Mouse (Mus musculus) heart, postnatal 10 days (tissue): ENCODE measurements around the gene Dop1b. TPM values are rescaled to one million over a fixed set of nuclear protein-coding genes. Genes with fewer than 3 reads are reported as not detected.
"Not testable (repeated sequence)": the region's sequence is repeated elsewhere in the genome, so short reads cannot be mapped to it uniquely, and the experiment has no call there.

Experiments
- DNase-seq, 2 experiments: peaks; one replicate each; pipeline ENCODE4 v3.0.0; 2021
- intact Hi-C: fragments of 180-260 bp; cut with DNase I; formaldehyde crosslinking; loops from one replicate; pipeline ENCODE4 v1.15.1; 2025
- total RNA-seq, 2 experiments: library from RNA; stranded (reverse); gene quantifications; 2 replicates each; pipeline ENCODE4 v1.2.3; 2021

Gene Dop1b
- total RNA-seq, 2 experiments from 2014 or later: 16.5 to 20.9 TPM

DNA sequence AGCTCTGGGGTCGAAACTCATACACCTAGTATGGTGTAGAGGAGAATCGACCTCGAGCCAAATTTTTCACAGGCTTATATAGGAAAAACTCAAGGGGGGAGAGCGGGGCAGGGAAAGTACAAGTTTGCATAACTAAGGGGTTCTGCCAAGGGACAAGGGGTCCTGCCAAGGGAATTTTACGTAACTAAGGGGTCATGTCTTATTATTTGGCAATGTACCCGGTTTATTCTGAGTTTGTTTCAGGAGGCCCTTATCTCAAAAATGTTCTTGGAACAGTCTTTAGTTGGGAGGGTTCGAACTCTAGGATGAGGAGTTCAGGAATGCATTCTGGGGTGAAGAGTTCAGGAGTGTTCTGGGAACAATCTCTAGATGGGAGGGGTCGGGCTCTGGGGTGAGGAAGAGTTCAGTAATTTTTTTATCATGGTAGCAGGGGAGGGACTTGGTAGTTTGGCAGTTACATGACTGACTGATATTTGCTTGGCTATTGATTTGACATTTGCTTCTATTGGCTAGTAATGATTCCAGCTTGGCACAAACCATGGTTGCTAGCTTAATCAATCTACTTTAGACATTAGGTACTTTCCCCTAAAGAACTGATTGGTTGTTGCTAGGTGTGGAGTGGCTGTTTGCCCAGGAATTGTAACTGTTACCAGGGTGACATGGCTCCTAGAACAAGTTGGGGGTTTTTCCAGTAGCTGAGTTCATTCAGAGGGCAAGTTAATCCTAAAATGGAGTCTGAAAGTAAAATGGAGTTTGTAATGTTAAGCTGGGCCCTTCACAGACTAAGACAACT is 110.9 kb downstream of the Dop1b start:
- intact Hi-C loops, DNase-seq: not testable (repeated sequence)

DNA sequence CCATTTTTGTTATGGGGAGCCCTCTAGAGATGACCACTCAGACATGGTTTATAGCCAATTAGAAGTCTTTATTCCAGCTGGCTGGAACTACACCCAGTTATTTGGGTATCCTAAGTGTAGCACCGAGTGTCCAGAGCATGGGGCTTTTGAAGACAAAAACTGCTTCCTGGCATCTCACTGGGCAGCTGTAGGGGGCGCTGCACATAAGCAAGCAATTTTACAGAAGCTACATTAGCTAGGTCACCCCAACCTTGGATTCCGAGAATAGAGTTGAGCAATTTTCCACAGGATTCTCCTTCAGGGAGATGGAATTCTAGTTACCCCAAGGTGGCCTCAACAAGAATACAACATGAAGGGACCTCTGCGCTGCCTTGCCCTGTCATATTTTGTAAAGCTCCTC is 113.1 kb downstream of the Dop1b start:
- intact Hi-C loops: no loop called here
- DNase-seq: no peak

DNA sequence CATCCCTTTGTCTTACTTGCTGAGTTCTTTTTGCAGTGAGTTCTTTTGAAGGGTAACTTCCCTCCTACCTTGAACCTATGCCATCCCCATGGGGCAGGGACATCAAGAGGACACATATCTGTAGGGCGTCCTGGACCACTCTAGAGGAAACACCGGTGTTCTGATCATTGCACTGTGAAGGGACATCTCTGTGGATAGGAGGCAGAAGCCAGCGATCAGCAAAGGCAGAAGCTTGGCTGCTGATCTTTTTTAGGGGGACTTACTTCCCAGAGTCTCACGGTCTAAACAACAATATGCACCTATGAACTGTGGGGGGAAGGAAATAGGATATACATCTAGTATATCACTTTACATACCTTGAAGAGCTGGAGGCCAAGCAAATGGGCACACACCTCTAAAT is 113.8 kb downstream of the Dop1b start:
- no peak for DNase-seq
- intact Hi-C loops: no loop called here

DNA sequence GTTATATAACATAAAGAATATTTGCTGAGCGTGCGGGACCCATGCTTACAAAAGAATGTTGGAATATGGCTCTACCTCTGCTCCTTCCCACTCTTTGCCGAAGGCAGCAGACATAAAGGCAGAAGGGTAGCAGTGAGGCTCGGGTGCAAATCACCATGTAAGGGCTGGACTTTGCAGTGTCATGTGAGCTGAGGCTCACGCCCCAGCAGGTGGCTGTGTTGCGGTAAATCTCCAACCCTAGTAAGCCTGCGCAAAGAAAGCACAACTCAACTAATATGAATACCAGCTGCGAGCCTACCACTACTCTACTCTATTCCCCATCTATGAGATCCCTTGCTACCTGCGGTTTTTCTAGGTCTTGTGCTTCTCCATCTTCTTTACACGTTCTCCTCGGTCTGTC is 114.3 kb downstream of the Dop1b start:
- no peak for DNase-seq
- intact Hi-C loops: no loop called here

DNA sequence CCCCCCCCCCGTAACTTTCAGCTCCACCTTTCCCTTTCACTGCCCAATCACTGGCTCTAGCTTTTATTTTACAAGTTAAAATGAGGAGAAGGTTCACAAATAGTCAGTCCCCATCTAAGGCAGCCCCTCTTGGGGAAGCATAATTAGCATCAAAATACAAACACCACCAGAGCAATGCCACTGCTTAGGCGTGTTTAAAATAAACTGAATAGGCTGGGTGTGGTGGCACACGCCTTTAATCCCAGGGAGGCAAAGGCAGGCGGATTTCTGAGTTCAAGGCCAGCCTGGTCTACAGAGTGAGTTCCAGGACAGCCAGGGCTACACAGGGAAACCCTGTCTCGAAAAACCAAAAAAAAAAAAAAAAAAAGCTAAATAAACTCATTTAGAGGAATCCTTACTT is 114.8 kb downstream of the Dop1b start:
- DNase-seq, intact Hi-C loops: not testable (repeated sequence)

DNA sequence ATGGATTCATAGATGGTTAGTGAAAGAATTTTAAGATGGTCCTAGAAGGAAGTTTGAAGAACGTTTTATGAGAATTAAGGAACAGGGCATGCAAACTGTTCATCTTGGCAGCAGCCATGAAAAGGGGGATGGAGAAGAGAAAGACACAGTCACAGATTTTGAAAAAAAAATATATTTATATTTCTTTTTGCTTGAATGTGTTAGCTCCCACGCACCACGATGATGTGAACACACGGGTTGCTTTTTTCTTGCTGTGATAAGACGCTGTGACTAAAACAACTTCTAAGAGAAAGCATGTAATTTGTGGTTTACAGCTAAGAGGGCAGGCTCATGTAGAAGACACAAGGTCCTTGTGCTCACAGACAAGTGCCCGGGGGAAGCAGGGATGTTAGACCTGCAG is 115.2 kb downstream of the Dop1b start:
- intact Hi-C loops: no loop called here
- no peak for DNase-seq

DNA sequence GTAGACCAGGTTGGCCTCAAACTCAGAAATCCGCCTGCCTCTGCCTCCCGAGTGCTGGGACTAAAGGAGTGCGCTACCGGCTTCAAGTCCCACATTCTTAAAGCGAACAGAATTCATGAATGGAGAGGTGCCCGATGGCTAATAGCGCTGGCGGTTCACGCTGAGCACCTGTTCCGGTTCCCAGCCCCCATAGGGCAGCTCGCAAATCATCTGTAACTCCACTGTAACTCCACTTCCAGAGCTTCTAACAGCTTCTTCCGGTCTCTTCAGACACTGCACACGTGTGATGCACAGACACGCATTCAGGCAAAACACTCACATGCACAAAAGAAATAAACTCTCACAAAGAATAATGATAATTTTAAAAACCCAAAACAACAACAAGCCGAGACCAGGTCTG is 117.8 kb downstream of the Dop1b start:
- DNase-seq: no peak
- intact Hi-C loops: no loop called here

DNA sequence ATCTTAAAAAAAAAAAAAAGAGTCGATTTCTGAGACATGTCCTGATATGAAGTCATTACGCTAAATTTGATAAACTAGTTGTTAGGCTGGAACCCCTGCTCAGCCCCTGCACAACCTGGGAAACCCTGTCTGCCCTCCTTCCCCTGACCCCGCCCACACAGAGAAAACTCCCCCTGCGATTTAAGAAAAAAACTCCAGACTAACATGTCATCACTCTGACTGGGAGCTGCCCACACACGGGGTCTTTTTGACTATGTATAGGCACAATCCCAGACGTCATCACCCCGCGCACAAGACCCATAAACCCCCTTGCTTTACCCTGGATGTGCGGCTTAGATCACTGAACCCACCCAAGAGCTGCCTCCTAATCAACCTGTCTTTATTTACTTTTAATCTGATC is 118.4 kb downstream of the Dop1b start:
- no peak for DNase-seq
- intact Hi-C loops: no loop called here

DNA sequence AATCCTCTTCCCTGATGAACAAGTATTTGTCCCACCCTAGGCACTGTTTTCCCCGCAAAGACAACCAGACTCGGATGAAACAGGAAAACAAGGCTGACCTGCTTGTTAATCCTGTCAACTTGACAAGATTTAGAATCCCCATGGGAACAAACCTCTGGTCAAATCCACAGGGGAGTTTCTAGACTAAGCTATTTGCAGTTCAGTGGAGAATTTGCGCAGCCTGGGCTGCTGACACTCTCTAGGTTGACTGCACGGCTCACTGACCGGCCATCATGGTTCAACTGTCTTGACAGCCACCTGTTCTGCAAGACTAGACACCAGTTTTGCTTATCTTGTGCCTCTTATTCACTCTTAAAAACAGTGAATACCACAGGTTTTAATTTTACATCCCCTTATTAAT is 119.2 kb downstream of the Dop1b start:
- intact Hi-C loops: no loop called here
- DNase-seq: no peak

DNA sequence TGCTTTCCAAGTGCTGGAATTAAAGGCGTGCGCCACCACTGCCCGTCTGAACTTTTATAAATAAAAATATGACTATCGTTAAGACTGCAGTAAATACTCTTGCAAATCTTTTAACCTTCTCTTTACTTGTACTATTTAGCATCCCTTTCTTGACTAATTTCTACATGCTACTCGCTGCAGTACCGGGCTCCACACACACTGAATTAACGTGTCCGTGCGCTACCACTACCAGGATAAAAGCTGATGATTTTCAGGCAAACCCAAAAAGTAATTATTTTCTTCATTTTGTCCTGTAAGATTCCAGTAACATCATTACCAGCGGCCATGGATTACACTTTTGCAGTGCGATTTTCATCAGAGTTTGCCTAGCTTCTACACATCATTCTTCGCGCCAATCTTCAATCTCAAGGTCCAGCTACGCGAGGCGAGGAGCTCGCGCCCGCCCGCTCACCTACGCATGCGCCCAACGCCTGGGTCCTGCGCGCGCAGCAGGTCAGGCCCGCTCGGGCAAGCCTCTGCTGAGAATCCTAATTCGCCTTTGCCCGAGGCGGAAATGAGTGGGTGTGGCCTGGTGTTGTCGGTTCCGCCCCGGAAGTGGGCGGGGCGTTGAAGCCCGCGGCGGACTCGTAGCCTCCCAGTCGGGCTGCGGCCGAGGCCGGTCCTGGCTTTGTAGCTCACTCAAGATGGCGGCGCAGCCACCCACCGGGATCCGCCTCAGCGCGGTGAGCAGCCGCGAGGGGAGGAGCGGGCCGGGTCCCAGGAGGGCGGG is 120.1 kb downstream of the Dop1b start, which contains the start of gene Morc3:
Morc3 (plus strand) TSS at position 495 of the 769 bp plus-strand sequence.
- intact Hi-C loops: loop anchor here (2.0 kb wide), 1 partner anchor 51 kb away; the partner anchor contains the start of gene Chaf1b
- DNase-seq: peak; percentile 100

DNA sequence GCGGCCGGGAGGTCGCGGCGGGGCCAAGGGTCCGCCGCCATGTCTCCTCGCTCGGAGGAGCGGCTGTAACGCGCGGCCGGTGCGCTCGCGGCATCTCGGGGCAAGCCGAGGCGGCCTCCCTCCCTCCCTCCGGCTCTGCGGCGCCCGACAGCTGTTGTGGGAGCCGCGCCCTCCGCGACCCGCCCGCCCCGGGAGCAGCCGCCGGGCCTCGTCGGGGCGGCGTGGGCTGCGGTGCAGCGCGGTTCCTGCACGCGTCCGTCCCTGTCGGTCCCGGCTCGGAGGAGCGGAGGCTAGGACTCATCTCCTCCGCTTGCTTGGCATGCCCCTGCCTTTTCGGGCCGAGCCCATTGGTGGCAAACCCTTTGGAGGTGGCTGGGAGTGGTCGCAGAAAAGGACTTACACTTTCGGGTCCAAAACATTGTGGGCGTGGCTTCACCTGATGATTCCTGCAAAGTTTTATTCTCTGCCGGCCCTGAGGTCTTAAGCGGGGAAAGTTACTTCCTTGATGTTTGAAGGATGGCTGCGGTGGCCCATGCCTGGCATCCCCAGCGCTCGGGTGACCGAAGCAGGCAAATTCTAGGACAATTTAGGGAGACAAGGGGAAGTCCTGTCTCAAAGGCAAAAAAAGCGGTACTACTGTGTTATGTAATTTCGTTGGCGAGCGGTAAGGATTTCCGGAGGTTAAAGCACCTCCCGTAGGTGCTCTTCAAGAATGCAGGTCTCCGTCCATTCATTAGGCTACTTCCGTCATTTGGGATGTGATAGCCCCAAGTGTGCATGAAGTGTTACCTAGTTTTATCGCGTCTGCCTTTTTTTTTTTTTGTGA is 121.0 kb downstream of the Dop1b start:
- intact Hi-C loops: loop anchor here (2.0 kb wide), 1 partner anchor 50 kb away; the partner anchor contains the start of gene Chaf1b
- DNase-seq: peak; percentile 54 to 69

DNA sequence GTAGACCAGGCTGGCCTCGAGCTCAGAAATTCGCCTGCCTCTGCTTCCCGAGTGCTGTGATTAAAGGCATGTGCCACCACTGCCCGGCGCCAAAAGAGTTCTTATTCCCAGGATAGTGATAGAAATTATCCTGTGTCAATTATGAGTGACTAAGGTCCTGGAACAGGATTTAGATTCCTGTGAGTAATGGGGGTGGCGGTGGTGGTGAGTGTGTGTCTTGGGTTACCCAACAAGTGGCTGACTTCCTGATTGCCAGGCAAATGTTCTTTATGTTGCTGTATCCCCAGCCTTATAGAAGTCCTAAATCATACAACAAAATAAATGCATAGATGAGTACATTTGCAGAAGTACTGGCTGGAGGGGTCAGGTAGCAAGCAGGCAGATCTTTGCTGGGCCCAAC is 121.8 kb downstream of the Dop1b start:
- intact Hi-C loops: loop anchor here (2.0 kb wide), 1 partner anchor 49 kb away; the partner anchor contains the start of gene Chaf1b
- no peak for DNase-seq

DNA sequence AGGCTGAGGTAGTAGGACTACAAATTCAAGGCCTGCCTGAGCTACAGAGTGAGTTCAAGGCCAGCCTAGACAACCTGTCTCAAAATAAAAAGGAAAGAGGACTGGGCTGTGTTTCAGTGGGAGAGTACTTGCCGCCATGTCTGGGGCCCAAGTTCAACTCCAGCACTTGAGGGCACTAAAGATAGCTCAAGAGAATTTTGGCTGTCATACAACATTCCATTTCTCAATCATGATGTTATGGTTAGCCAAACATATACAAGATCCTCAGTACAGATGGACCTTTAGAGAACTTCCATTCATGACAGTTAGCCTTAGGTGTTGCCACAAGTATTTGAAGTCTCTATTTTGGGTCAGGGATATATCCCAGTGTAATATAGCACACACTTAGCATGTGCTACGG is 122.4 kb downstream of the Dop1b start:
- intact Hi-C loops: no loop called here
- DNase-seq: no peak

DNA sequence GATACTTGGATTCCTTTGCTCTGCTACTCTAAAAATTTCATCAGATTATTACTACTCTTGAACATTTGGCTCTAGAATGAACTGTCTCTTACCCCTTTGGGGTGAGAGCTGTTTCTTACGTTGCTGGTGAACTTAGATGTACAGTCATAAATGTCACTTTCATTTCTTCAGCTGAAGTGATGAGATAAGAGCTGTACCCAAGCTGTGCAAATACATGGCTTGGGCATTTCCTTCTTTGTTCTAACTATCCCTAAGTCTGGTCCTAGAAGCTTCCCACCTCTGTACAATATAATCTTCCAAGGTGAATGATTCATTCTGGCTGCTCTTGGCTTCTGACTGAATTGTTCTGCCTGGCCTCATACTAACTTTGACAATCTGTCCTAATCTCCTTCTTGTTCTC is 127.3 kb downstream of the Dop1b start:
- no peak for DNase-seq
- intact Hi-C loops: no loop called here

DNA sequence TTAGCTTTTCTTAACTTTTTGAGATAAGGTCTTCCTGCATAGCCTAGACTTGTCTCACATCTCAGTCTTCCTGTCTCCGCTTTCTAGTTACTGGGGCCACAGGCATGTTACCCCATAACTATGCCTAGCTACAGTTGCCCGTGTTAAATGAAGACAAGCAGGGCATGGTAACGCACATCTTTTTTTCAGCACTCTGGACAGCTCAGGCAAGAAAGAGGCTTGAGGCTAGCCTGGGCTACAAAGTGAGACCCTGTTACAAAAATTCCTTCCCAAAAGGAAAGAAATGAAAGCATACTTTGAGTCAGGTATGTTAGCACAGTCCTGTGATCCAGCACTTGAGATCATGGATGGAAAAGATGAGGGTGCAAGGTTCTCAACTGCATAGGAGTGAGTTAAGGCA is 138.8 kb downstream of the Dop1b start:
- DNase-seq: no peak
- intact Hi-C loops: no loop called here

DNA sequence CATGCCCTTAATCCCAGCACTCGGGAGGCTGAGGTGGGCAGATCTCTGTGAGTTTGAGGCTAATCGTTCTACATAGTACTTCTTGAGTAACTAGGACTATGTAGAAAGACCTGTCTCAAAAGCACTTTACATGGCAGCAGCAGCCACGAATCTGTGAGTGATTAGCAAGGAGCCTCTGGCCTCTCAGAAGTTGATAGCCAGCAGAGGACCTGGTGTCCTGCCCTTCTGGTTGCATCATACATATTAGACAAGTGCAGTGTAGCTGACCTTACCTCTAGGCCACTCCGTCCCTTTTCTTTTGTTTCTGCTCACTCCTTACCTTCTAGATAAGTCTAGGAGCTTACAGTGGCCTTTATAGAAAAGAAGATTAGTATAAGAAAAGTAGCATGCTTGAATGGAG is 148.3 kb downstream of the Dop1b start:
- intact Hi-C loops: no loop called here
- no peak for DNase-seq

Other genes with a start within 250 kb of the Dop1b start
- gene Setd4, start 107.8 kb upstream of the Dop1b start, total RNA-seq: 1 to 10 TPM; 1.3 to 3.4 TPM
- 10 to 100 TPM; 29.0 to 34.0 TPM for gene Cbr1, start 106.1 kb upstream of the Dop1b start, total RNA-seq
- gene Gm5678, start 83.8 kb upstream of the Dop1b start, total RNA-seq: 1 to 10 TPM; 1.4 to 1.8 TPM
- gene Cbr3, start 28.7 kb upstream of the Dop1b start, total RNA-seq: 1 to 10 TPM; 3.5 to 4.5 TPM
- gene Morc3, start 120.2 kb downstream of the Dop1b start, total RNA-seq: 10 to 100 TPM; 21.0 to 29.1 TPM
- 1 to 10 TPM; 7.8 to 8.1 TPM for gene Chaf1b, start 172.0 kb downstream of the Dop1b start, total RNA-seq